Mouse (Mus musculus) neutrophil, adult 65 days (primary cell): ENCODE results near the gene Kcnc1. TPM values are rescaled to one million over a fixed set of nuclear protein-coding genes. Genes with fewer than 3 reads are reported as not detected.

Source experiments
- total RNA-seq: library from RNA; stranded (reverse); gene quantifications from 2 replicates; pipeline ENCODE4 v1.2.4, GENCODE M21; 2023

Kcnc1 gene
- total RNA-seq, result not detected in 2 replicates

DNA sequence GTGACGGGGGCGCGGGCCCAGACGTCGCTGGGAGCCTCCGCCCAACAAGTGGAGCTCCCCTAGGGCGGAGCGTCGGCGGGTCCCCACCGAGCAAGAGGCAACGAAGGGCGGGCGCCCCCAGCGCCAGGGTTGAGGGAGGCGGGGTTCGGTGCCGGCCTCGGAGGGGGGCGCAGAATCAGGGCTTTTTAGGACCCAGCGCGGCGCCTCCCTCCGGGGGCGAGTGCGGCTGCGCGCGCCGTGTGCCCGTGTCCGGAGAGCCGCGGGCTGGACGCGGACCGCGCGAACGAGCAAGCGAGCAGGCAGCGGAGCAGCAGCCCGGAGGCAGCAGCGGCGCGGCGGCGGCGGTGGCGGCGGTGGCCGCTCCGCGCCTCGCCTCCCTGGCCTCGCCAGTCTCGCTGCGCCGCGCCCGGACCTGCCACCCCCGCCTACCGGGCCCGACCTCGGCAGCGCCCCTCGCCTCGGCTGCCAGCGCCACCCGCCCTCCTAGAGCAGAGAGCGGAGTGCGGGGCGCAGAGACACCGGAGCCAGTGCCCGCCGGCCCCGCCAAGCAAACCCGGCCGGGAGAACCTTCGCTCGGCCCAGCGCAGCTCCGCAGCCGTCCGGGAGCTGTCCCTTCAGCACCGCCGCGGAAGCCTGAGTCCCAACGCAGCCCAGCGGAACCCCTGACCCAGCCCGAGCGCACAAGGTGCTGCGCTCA lies at the start of gene Kcnc1:
Gene Kcnc1, plus strand, starts transcription at position 267 of the 697 bp plus-strand sequence.

DNA sequence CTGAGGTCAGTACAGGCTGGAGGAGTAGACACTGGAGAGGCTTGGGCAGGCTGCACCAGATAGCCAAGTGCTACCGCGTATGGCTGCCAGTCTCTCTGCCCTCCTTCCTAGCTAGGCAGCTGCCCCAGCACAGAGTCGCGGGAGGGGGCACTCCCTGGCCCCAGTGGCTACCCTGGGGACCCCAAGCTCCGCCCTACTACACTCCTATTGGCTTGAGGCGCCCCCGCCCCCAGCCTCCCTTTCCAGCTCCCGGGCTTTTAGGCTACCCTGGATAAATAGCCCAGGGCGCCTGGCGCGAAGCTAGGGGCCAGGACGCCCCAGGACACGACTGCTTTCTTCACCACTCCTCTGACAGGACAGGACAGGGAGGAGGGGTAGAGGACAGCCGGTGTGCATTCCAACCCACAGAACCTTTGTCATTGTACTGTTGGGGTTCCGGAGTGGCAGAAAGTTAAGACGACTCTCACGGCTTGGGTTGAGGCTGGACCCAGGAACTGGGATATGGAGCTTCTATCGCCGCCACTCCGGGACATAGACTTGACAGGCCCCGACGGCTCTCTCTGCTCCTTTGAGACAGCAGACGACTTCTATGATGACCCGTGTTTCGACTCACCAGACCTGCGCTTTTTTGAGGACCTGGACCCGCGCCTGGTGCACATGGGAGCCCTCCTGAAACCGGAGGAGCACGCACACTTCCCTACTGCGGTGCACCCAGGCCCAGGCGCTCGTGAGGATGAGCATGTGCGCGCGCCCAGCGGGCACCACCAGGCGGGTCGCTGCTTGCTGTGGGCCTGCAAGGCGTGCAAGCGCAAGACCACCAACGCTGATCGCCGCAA lies 19.9 kb upstream of the Kcnc1 start, which contains the start of gene Myod1:
Gene Myod1, plus strand, starts transcription at position 303 of the 836 bp plus-strand sequence.

Other genes with a start within 250 kb of the Kcnc1 start
- 0.16 and 0.73 TPM in 2 replicates for gene Abcc8, start 216.5 kb upstream of the Kcnc1 start, total RNA-seq
- gene Ush1c, start 158.0 kb upstream of the Kcnc1 start, total RNA-seq, result 0.51 TPM in 1 of 2 replicates, not detected in the other
- 0.77 and 1.1 TPM in 2 replicates for gene Otog, start 155.5 kb upstream of the Kcnc1 start, total RNA-seq
- not detected in 2 replicates for gene Myod1, start 20.0 kb upstream of the Kcnc1 start, total RNA-seq
- 5.6 and 9.3 TPM in 2 replicates for gene Sergef, start 243.3 kb downstream of the Kcnc1 start, total RNA-seq